Mouse (Mus musculus) ES-Bruce4 (cell line): Measurements from ENCODE around the gene Cyp39a1. TPM values are rescaled to one million over a fixed set of nuclear protein-coding genes. Genes with fewer than 3 reads are reported as not detected.

ENCODE experiments used
- H3K27ac ChIP-seq: 2 replicates; pipeline ENCODE4 v1.5.1; 2012; ENCODE audit warnings: low read length, inconsistent platforms; ENCODE audit not compliant: insufficient read depth
- H3K27me3 ChIP-seq: 2 replicates; pipeline ENCODE4 v1.6.1; 2012; ENCODE audit warnings: mild to moderate bottlenecking, low read length, inconsistent platforms; ENCODE audit not compliant: control insufficient read depth, poor library complexity, insufficient read depth, severe bottlenecking
- H3K36me3 ChIP-seq: 2 replicates; pipeline ENCODE4 v1.6.1; 2012; ENCODE audit warnings: inconsistent platforms, mild to moderate bottlenecking, low read length, moderate library complexity; ENCODE audit not compliant: control insufficient read depth, poor library complexity, insufficient read depth, severe bottlenecking
- H3K4me1 ChIP-seq: one replicate; pipeline ENCODE4 v1.8.1; 2011; ENCODE audit warnings: low read length; ENCODE audit not compliant: control insufficient read depth, insufficient read depth
- H3K4me3 ChIP-seq: 2 replicates; pipeline ENCODE4 v1.5.1; 2011; ENCODE audit warnings: low read depth, mild to moderate bottlenecking, low read length
- H3K9ac ChIP-seq: 2 replicates; pipeline ENCODE4 v1.6.1; 2012; ENCODE audit warnings: low read depth, mild to moderate bottlenecking, inconsistent platforms; ENCODE audit not compliant: poor library complexity, severe bottlenecking
- H3K9me3 ChIP-seq: replicated peaks from 2 replicates; pipeline ENCODE4 v1.6.1; 2012; ENCODE audit warnings: mild to moderate bottlenecking, low read length, inconsistent platforms; ENCODE audit not compliant: control insufficient read depth, poor library complexity, insufficient read depth, severe bottlenecking
- CTCF ChIP-seq: IDR thresholded peaks from one replicate; pipeline ENCODE4 v1.8.1; 2011; ENCODE audit warnings: low read depth, low read length
- EP300 ChIP-seq: IDR thresholded peaks from 2 replicates; pipeline ENCODE4 v1.6.1; 2011; ENCODE audit warnings: low read depth, low read length; ENCODE audit not compliant: insufficient read depth
- POLR2A ChIP-seq: IDR thresholded peaks from one replicate; pipeline ENCODE4 v1.8.1; 2011; ENCODE audit warnings: low read length; ENCODE audit not compliant: insufficient read depth
- polyA plus RNA-seq: library from polyadenylated mRNA; stranded (reverse); fragments of >200 nt; gene quantifications from 2 replicates; pipeline ENCODE4 v1.2.4, GENCODE M21; 2011; ENCODE audit warnings: low read depth; ENCODE audit not compliant: missing spikeins, insufficient read depth, insufficient read length

Gene Cyp39a1
- polyA plus RNA-seq, 1 experiment: 9.3 TPM

DNA sequence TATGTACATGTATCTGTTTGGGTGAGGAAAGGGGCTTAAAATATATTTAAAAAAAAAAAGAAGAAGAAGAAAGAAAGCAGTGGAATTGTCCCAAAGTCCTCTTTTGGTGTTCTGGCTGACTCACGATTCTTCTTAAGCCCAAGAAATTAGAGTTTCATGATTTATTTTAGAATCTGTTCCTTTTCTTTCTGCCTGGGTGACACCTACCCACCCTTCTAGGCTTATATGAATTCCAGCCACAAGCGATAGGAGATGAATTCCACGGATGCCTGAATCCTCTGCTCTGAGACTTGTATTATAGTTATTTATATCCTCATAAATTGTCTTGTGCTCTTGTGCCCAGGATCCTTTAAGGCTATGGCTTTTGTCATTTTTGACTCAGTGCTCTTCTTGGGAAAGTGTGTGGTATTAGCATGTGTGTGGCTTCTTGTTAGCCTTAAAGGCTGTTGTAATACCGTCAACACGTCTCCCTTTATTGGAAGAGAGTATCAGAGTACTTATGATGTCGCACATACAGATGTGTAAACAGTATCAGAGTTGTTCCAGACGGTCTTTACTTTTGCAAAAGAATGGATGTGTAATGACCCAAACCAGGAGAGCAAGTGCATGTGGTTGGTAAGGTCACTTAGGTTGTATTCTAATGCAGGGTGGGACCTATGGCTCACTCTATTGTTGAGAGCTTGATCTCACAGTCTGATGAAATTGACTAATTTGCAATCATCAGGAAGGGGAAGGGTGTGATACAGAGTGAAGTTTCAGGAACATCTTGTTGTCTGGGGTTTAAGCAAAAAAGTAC is 44.5 kb downstream of the Cyp39a1 start:
- H3K9me3 ChIP-seq: peaks cover 6% of the 10 kb centered on the region
- no peak overlapping the region for H3K9ac ChIP-seq
- TF ChIP-seq CTCF: no peak
- TF ChIP-seq POLR2A: no peak
- TF ChIP-seq EP300: no peak
- H3K36me3 ChIP-seq: no peaks in the 10 kb centered on the region
- peaks cover 4% of the 10 kb centered on the region for H3K4me1 ChIP-seq
- no peaks in the 10 kb centered on the region for H3K27me3 ChIP-seq
- H3K4me3 ChIP-seq: no peak overlapping the region
- H3K27ac ChIP-seq: peak overlapping the region; percentile 61; the same call in 1 of the 2 replicates

DNA sequence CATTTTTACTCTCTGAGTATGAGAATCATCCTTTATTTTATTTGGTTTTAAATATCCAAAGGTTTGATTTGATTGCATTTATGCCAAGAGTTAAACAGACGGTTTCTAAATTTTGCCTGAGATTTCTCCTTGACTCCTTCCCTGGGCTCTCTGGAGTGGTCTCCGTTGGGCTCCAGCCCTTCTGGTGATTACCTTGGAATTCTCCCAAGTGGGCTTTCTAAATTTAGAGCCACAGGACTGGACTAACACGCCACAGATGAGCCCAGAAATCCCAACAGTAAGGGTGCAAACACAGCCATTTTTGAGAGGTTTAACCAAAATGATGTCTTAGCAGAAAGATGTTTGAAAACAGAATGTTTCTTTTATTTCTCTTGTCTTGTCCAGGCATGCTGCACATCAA is 47.0 kb downstream of the Cyp39a1 start:
- Histone ChIP-seq H3K9me3 (peaks cover 6% of the 10 kb centered on the region), H3K4me3 (no peak overlapping the region), H3K27me3 (no peaks in the 10 kb centered on the region), H3K36me3 (no peaks in the 10 kb centered on the region), H3K4me1 (peaks cover 5% of the 10 kb centered on the region), H3K27ac (no peak overlapping the region), H3K9ac (no peak overlapping the region)
- TF ChIP-seq POLR2A: no peak
- no peak for TF ChIP-seq EP300
- no peak for TF ChIP-seq CTCF

DNA sequence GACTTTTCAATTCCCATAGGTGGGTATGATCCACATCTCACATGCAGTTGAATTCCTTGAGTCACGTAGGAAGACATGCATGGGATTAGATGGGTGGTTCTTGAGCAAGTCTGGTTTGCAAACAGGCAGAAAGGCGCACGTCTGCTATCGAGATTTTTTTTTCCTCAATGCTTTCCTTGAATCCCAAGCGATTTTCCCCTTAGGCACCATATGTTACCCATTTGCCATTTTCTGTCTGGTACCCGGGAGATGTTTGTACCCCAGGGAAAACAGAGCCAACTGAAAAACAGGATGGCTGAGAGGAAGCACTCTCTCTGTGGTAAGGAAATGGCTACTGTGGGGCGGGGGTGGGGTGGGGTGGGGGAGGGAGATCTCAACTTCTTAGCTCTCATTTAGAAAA is 49.4 kb downstream of the Cyp39a1 start:
- H3K27ac ChIP-seq: no peak overlapping the region
- TF ChIP-seq EP300: no peak
- TF ChIP-seq POLR2A: no peak
- no peak for TF ChIP-seq CTCF
- H3K4me1 ChIP-seq: peaks cover 7% of the 10 kb centered on the region
- H3K36me3 ChIP-seq: no peaks in the 10 kb centered on the region
- no peak overlapping the region for H3K9ac ChIP-seq
- peaks cover 6% of the 10 kb centered on the region for H3K9me3 ChIP-seq
- no peak overlapping the region for H3K4me3 ChIP-seq
- H3K27me3 ChIP-seq: no peaks in the 10 kb centered on the region

DNA sequence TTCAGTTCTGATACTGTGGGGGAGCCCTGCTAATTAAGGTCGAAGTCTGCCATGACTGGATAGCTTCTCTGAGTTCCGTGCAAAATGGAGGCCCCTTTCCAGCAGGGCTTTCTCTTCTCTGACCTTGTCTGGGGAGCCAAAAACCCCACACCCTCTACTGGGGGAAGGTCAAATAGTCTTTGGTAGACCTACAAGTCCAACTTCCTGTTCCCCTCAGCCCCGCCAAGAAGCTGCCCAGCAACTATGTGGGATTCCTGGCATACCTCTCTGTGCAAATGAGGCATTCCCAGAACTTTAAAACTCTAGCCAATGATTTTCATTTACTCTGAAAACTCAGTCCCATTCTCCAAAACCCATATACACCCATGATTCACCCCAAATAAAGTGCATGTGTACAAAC is 52.2 kb downstream of the Cyp39a1 start:
- TF ChIP-seq CTCF: no peak
- TF ChIP-seq EP300: peak; percentile 42; the same call in 1 of the 2 replicates
- H3K27me3 ChIP-seq: no peaks in the 10 kb centered on the region

DNA sequence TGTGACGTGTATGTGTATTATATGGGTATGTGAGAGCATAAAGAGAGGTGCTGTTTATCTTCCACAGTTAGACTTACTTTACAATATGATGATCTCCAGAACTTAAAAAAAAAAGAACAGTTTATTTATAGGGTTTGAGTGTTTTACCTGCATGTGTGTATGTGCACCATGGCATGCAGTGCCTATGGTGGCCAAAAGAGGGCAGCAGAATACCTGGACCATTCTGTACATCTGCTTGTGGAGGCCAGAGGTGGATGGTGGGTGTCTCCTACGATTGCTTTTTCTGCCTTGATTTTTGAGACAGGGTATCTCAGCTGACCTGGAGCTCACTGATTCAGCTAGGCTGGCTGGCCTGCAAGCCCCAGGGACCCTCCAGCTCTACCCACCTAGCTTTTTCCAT is 57.3 kb downstream of the Cyp39a1 start:
- Histone ChIP-seq H3K36me3 (no peaks in the 10 kb centered on the region), H3K4me3 (no peak overlapping the region), H3K27ac (no peak overlapping the region), H3K4me1 (no peaks in the 10 kb centered on the region), H3K9ac (no peak overlapping the region), H3K9me3 (no peaks in the 10 kb centered on the region; the same call in 1 of the 2 replicates), H3K27me3 (no peaks in the 10 kb centered on the region)
- TF ChIP-seq EP300: no peak
- TF ChIP-seq CTCF: peak; percentile 19
- no peak for TF ChIP-seq POLR2A

More for the DNA sequence above, 52.2 kb downstream of the Cyp39a1 start:
- Histone ChIP-seq H3K9me3 (no peaks in the 10 kb centered on the region; the same call in 1 of the 2 replicates), H3K27ac (peak overlapping the region; percentile 33; the same call in 1 of the 2 replicates), H3K9ac (no peak overlapping the region), H3K36me3 (no peaks in the 10 kb centered on the region), H3K4me3 (no peak overlapping the region), H3K4me1 (peaks cover 3% of the 10 kb centered on the region)

DNA sequence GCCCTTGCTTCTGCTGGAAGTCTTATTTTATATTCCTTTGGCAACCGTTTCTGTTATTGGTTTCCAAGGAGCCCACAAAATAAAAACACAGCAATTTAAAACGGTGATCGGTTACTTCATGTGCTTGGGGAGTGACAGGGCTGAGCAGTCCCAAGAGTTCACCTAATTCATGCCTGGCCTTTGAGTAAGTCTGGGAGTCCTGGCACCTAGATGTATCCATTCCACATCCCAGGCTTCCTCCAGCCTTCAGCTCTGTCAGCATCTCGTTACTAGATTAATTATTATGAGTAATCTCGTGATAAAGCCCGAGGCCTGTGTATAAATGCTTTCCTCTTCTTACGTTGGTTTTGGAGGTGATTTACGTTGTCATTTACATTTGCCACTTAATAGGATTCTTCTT is 64.1 kb downstream of the Cyp39a1 start:
- Histone ChIP-seq H3K36me3 (no peaks in the 10 kb centered on the region), H3K27me3 (no peaks in the 10 kb centered on the region), H3K4me3 (no peak overlapping the region), H3K9me3 (no peaks in the 10 kb centered on the region), H3K27ac (no peak overlapping the region), H3K4me1 (no peaks in the 10 kb centered on the region), H3K9ac (no peak overlapping the region)
- TF ChIP-seq POLR2A: no peak
